Mouse (Mus musculus) G1E (cell line): ENCODE measurements around the gene Olfr1491. TPM values are rescaled to one million over a fixed set of nuclear protein-coding genes. Genes with fewer than 3 reads are reported as not detected.

ENCODE experiments used
- ATAC-seq: 2 replicates; pipeline ENCODE4 v1.8.0; 2016; ENCODE audit warnings: mild to moderate bottlenecking; ENCODE audit not compliant: insufficient number of reproducible peaks, poor library complexity, low FRiP score, severe bottlenecking; ENCODE audit errors: extremely low read depth
- DNase-seq: peaks from one replicate; pipeline ENCODE4 v3.0.0; 2012; ENCODE audit warnings: low spot score
- H3K27me3 ChIP-seq: 2 replicates; pipeline ENCODE4 v1.6.1; 2012; ENCODE audit warnings: mild to moderate bottlenecking, low read length, inconsistent platforms; ENCODE audit not compliant: insufficient read depth
- H3K36me3 ChIP-seq: replicated peaks from 2 replicates; pipeline ENCODE3; 2012; ENCODE audit warnings: mild to moderate bottlenecking, inconsistent platforms
- H3K4me1 ChIP-seq: 2 replicates; pipeline ENCODE4 v1.6.1; 2012; ENCODE audit warnings: low read depth, low read length, inconsistent platforms, mixed read lengths; ENCODE audit not compliant: insufficient read depth
- H3K4me3 ChIP-seq: 2 replicates; pipeline ENCODE4 v1.5.1; 2012; ENCODE audit warnings: low read depth, mild to moderate bottlenecking, inconsistent platforms, low read length, moderate library complexity, mixed read lengths
- H3K9me3 ChIP-seq: replicated peaks from 2 replicates; pipeline ENCODE4 v1.6.1; 2012; ENCODE audit warnings: inconsistent platforms
- CTCF ChIP-seq: IDR thresholded peaks from 2 replicates; pipeline ENCODE4 v1.5.1; 2012; ENCODE audit warnings: low read depth, low read length, inconsistent platforms, mixed read lengths
- GATA1 ChIP-seq: IDR thresholded peaks from 2 replicates; pipeline ENCODE4 v1.6.1; 2012; ENCODE audit warnings: borderline replicate concordance, low read length, inconsistent platforms, mixed read lengths
- GATA2 ChIP-seq: IDR thresholded peaks from 2 replicates; pipeline ENCODE4 v1.6.1; 2012; ENCODE audit warnings: low read depth, low read length, inconsistent platforms, borderline replicate concordance
- POLR2AphosphoS5 ChIP-seq: IDR thresholded peaks from 2 replicates; pipeline ENCODE4 v1.6.1; 2012; ENCODE audit warnings: low read depth, low read length, inconsistent platforms; ENCODE audit not compliant: insufficient replicate concordance
- TAL1 ChIP-seq: conservative IDR thresholded peaks from 2 replicates; pipeline ENCODE4 v1.6.1; 2012; ENCODE audit warnings: low read depth, low read length, inconsistent platforms, mixed read lengths
- polyA plus RNA-seq: library from polyadenylated mRNA; stranded (reverse); fragments of >175 nt; gene quantifications from 2 replicates; pipeline ENCODE4 v1.2.3, GENCODE M21; 2012
- total RNA-seq, 2 experiments: library from RNA; stranded (forward) in 1 of 2; stranded (reverse) in 1 of 2; fragments of 200-1000 nt in 1 of 2; fragments of >200 nt in 1 of 2; fragmentation: Nextera tagmentation in 1 of 2; gene quantifications; 2 replicates each; pipeline ENCODE4 v1.2.3; 2014 to 2017

The Olfr1491 gene
- not detected in 2 replicates for total RNA-seq (2014; fragmentation: Nextera tagmentation)
- 0.11 and 0.12 TPM in 2 replicates for total RNA-seq (2017)
- polyA plus RNA-seq = not detected in 2 replicates

DNA sequence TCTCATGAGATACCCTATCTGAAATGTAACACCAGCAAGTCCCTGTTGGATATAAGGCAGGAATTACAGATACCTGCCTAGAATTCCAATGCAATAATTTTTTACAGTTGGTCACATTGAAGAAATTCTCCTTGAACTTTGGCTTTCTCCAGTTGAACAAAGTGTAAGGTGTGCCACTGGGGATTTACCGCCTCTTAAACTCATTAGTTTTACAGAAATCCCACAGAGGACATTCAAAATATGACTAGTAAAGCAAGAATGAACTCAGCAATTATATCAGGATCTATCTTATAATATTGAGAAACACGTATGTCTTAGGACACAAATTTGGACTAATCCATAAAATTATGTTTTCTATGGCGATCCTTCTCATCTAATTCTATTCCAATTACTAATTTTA lies at the start of gene Olfr1491:
TSS of gene Olfr1491 (plus strand) at position 301 of the 400 bp plus-strand sequence.
- ATAC-seq (no peak), DNase-seq (no peak)
- no peaks in the 10 kb centered on the region for H3K9me3 ChIP-seq
- no peaks in the 10 kb centered on the region for H3K36me3 ChIP-seq
- no peaks in the 10 kb centered on the region for H3K4me1 ChIP-seq
- H3K4me3 ChIP-seq = no peak within 1 kb of the TSS
- TF ChIP-seq GATA2 (no peak), POLR2AphosphoS5 (no peak)
- no peaks in the 10 kb centered on the region for H3K27me3 ChIP-seq

DNA sequence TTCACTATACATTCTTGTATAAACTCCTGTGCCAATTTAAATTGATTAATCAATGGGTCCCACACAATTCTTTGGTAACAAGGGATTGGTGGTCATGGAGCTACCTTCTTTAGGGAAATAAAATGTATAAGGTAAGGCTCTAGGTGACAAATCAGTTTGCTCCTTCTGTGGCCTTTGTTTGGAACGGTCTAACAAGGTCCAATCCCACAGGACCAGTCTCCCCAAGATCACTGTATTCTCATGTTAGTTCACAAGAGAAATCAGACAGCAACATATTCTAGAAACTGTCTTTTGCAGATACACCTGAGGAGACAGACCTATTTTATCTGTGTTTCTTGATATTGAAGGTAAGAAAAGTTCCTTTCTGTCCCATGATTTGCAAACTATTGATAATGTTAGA lies 46.3 kb upstream of the Olfr1491 start, which contains the start of gene Olfr1490:
TSS of gene Olfr1490 (plus strand) at position 301 of the 400 bp plus-strand sequence.
- H3K4me1 ChIP-seq = no peaks in the 10 kb centered on the region
- H3K4me3 ChIP-seq = no peak within 1 kb of the TSS
- H3K9me3 ChIP-seq = no peaks in the 10 kb centered on the region
- no peaks in the 10 kb centered on the region for H3K27me3 ChIP-seq
- no peak for DNase-seq
- H3K36me3 ChIP-seq = no peaks in the 10 kb centered on the region
- ATAC-seq = no peak
- TF ChIP-seq GATA1 (no peak), POLR2AphosphoS5 (no peak), GATA2 (no peak), CTCF (no peak), TAL1 (no peak)

DNA sequence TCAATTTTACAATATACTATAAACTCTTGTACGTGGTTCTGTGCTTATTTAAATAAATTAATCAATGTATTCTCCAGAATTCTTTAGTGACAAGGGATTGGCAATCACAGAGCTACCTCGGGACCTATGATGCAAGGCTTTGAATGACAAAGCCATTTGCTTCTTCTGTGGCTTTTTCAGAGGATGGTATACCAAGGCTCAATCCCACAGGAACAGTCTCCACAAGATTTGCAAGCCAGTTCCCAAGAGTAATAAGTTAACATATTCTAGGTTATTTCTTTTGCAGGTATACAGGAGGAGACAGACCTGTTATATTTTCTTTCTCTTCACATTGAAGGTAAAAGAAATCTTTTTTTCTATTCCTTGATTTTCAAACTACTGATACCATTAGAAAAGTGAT lies 25.9 kb downstream of the Olfr1491 start, which contains the start of gene Olfr1493-ps1:
TSS of gene Olfr1493-ps1 (plus strand) at position 301 of the 400 bp plus-strand sequence.
- DNase-seq (no peak), ATAC-seq (no peak)
- no peaks in the 10 kb centered on the region for H3K27me3 ChIP-seq
- no peaks in the 10 kb centered on the region for H3K4me1 ChIP-seq
- TF ChIP-seq CTCF = no peak
- TF ChIP-seq GATA2 = no peak
- TF ChIP-seq GATA1 = no peak
- no peak for TF ChIP-seq POLR2AphosphoS5
- H3K4me3 ChIP-seq = no peak within 1 kb of the TSS
- no peaks in the 10 kb centered on the region for H3K36me3 ChIP-seq
- H3K9me3 ChIP-seq = no peaks in the 10 kb centered on the region

DNA sequence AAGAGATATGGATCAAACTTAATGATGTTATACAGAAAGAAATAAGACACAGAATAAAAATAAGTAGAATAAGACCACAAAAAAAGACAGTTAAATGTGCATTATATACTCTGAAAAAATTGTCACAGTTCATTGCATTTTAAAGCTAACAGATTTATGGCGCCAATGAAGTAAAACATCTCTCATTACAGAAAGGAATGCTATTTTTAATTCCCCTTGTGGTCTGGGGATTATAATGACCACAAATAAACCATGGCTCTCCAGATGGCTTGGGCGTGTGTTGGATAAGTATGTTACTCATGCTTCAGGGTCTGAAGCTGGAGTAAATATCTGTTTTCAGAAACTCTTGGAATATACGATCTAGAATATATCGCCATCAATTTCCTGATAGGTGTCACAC lies 42.4 kb downstream of the Olfr1491 start, which contains the start of gene Olfr1494:
TSS of gene Olfr1494 (plus strand) at position 301 of the 400 bp plus-strand sequence.
- ATAC-seq = no peak
- Histone ChIP-seq H3K36me3 (no peaks in the 10 kb centered on the region), H3K9me3 (no peaks in the 10 kb centered on the region), H3K4me1 (no peaks in the 10 kb centered on the region), H3K4me3 (no peak within 1 kb of the TSS), H3K27me3 (no peaks in the 10 kb centered on the region)
- TF ChIP-seq CTCF = no peak
- TF ChIP-seq TAL1 = no peak
- no peak for TF ChIP-seq GATA1
- no peak for TF ChIP-seq GATA2
- no peak for TF ChIP-seq POLR2AphosphoS5
- DNase-seq = no peak

DNA sequence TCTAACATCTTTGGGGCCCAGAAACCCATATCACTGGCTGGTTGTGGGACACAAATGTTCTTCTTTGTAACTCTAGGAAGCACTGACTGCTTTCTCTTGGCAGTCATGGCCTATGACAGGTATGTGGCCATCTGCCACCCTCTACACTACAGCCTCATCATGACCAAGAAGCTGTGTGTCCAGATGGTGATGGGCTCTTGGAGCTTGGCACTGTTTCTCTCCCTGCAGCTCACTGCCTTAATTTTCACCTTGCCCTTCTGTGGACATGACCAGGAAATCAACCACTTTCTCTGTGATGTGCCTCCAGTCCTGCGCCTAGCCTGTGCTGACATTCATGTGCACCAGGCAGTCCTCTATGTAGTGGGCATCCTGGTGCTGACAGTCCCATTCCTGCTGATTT lies 52.3 kb downstream of the Olfr1491 start:
- Histone ChIP-seq H3K4me1 (no peaks in the 10 kb centered on the region), H3K4me3 (no peak overlapping the region), H3K9me3 (no peaks in the 10 kb centered on the region), H3K27me3 (no peaks in the 10 kb centered on the region), H3K36me3 (no peaks in the 10 kb centered on the region)
- TF ChIP-seq TAL1 (no peak), CTCF (no peak), GATA1 (no peak), POLR2AphosphoS5 (no peak), GATA2 (no peak)
- DNase-seq (no peak), ATAC-seq (no peak)

Other genes starting within 250 kb of the Olfr1491 start
- not detected in 2 replicates for gene Olfr1472, start 241.2 kb upstream of the Olfr1491 start, total RNA-seq (2014; fragmentation: Nextera tagmentation)
- not detected in 2 replicates for gene Olfr1472, start 241.2 kb upstream of the Olfr1491 start, total RNA-seq (2017)
- not detected in 2 replicates for gene Olfr1472, start 241.2 kb upstream of the Olfr1491 start, polyA plus RNA-seq
- not detected in 2 replicates for gene Olfr1474, start 227.7 kb upstream of the Olfr1491 start, total RNA-seq (2014; fragmentation: Nextera tagmentation)
- 1.1 TPM in 1 of 2 replicates, not detected in the other for gene Olfr1474, start 227.7 kb upstream of the Olfr1491 start, total RNA-seq (2017)
- not detected in 2 replicates for gene Olfr1474, start 227.7 kb upstream of the Olfr1491 start, polyA plus RNA-seq
- gene Olfr1475, start 217.1 kb upstream of the Olfr1491 start, total RNA-seq (2014; fragmentation: Nextera tagmentation) = not detected in 2 replicates
- 0.12 and 0.22 TPM in 2 replicates for gene Olfr1475, start 217.1 kb upstream of the Olfr1491 start, total RNA-seq (2017)
- not detected in 2 replicates for gene Olfr1475, start 217.1 kb upstream of the Olfr1491 start, polyA plus RNA-seq
- gene Olfr1477, start 196.7 kb upstream of the Olfr1491 start, total RNA-seq (2014; fragmentation: Nextera tagmentation) = not detected in 2 replicates
- 0.12 TPM in 1 of 2 replicates, not detected in the other for gene Olfr1477, start 196.7 kb upstream of the Olfr1491 start, total RNA-seq (2017)
- gene Olfr1477, start 196.7 kb upstream of the Olfr1491 start, polyA plus RNA-seq = not detected in 2 replicates
- gene Olfr1480, start 169.4 kb upstream of the Olfr1491 start, total RNA-seq (2014; fragmentation: Nextera tagmentation) = not detected in 2 replicates
- 0.23 TPM in 1 of 2 replicates, not detected in the other for gene Olfr1480, start 169.4 kb upstream of the Olfr1491 start, total RNA-seq (2017)
- not detected in 2 replicates for gene Olfr1480, start 169.4 kb upstream of the Olfr1491 start, polyA plus RNA-seq
- gene Olfr1484, start 113.8 kb upstream of the Olfr1491 start, total RNA-seq (2014; fragmentation: Nextera tagmentation) = not detected in 2 replicates
- gene Olfr1484, start 113.8 kb upstream of the Olfr1491 start, total RNA-seq (2017) = 0.06 and 0.76 TPM in 2 replicates
- gene Olfr1484, start 113.8 kb upstream of the Olfr1491 start, polyA plus RNA-seq = not detected in 2 replicates
- gene Olfr1487, start 79.9 kb upstream of the Olfr1491 start, total RNA-seq (2014; fragmentation: Nextera tagmentation) = not detected in 2 replicates
- gene Olfr1487, start 79.9 kb upstream of the Olfr1491 start, total RNA-seq (2017) = 0.05 and 0.12 TPM in 2 replicates
- gene Olfr1487, start 79.9 kb upstream of the Olfr1491 start, polyA plus RNA-seq = not detected in 2 replicates
- gene Olfr1489, start 65.6 kb upstream of the Olfr1491 start, total RNA-seq (2014; fragmentation: Nextera tagmentation) = not detected in 2 replicates
- gene Olfr1489, start 65.6 kb upstream of the Olfr1491 start, total RNA-seq (2017) = 0.12 and 0.44 TPM in 2 replicates
- gene Olfr1489, start 65.6 kb upstream of the Olfr1491 start, polyA plus RNA-seq = not detected in 2 replicates
- not detected in 2 replicates for gene Olfr1490, start 46.2 kb upstream of the Olfr1491 start, total RNA-seq (2014; fragmentation: Nextera tagmentation)
- gene Olfr1490, start 46.2 kb upstream of the Olfr1491 start, total RNA-seq (2017) = 0.06 TPM in 1 of 2 replicates, not detected in the other
- not detected in 2 replicates for gene Olfr1490, start 46.2 kb upstream of the Olfr1491 start, polyA plus RNA-seq
- not detected in 2 replicates for gene Olfr1493-ps1, start 26.0 kb downstream of the Olfr1491 start, total RNA-seq (2014; fragmentation: Nextera tagmentation)
- 0.11 TPM in 1 of 2 replicates, not detected in the other for gene Olfr1493-ps1, start 26.0 kb downstream of the Olfr1491 start, total RNA-seq (2017)
- not detected in 2 replicates for gene Olfr1493-ps1, start 26.0 kb downstream of the Olfr1491 start, polyA plus RNA-seq
- not detected in 2 replicates for gene Olfr1494, start 42.5 kb downstream of the Olfr1491 start, total RNA-seq (2014; fragmentation: Nextera tagmentation)
- gene Olfr1494, start 42.5 kb downstream of the Olfr1491 start, total RNA-seq (2017) = 0.05 and 0.12 TPM in 2 replicates
- not detected in 2 replicates for gene Olfr1494, start 42.5 kb downstream of the Olfr1491 start, polyA plus RNA-seq
- gene Olfr1495, start 67.3 kb downstream of the Olfr1491 start, total RNA-seq (2014; fragmentation: Nextera tagmentation) = not detected in 2 replicates
- gene Olfr1495, start 67.3 kb downstream of the Olfr1491 start, total RNA-seq (2017) = not detected in 2 replicates
- gene Olfr1495, start 67.3 kb downstream of the Olfr1491 start, polyA plus RNA-seq = not detected in 2 replicates
- gene Olfr1496, start 80.6 kb downstream of the Olfr1491 start, total RNA-seq (2014; fragmentation: Nextera tagmentation) = not detected in 2 replicates
- 0.27 and 0.29 TPM in 2 replicates for gene Olfr1496, start 80.6 kb downstream of the Olfr1491 start, total RNA-seq (2017)
- not detected in 2 replicates for gene Olfr1496, start 80.6 kb downstream of the Olfr1491 start, polyA plus RNA-seq
- not detected in 2 replicates for gene Olfr1497, start 100.9 kb downstream of the Olfr1491 start, total RNA-seq (2014; fragmentation: Nextera tagmentation)
- 0.06 TPM in 1 of 2 replicates, not detected in the other for gene Olfr1497, start 100.9 kb downstream of the Olfr1491 start, total RNA-seq (2017)
- gene Olfr1497, start 100.9 kb downstream of the Olfr1491 start, polyA plus RNA-seq = not detected in 2 replicates
- gene Olfr1499, start 122.2 kb downstream of the Olfr1491 start, total RNA-seq (2014; fragmentation: Nextera tagmentation) = not detected in 2 replicates
- gene Olfr1499, start 122.2 kb downstream of the Olfr1491 start, total RNA-seq (2017) = 0.46 TPM in 1 of 2 replicates, not detected in the other
- gene Olfr1499, start 122.2 kb downstream of the Olfr1491 start, polyA plus RNA-seq = not detected in 2 replicates
- not detected in 2 replicates for gene Olfr1500, start 133.2 kb downstream of the Olfr1491 start, total RNA-seq (2014; fragmentation: Nextera tagmentation)
- not detected in 2 replicates for gene Olfr1500, start 133.2 kb downstream of the Olfr1491 start, total RNA-seq (2017)
- not detected in 2 replicates for gene Olfr1500, start 133.2 kb downstream of the Olfr1491 start, polyA plus RNA-seq
- gene Olfr1501, start 153.4 kb downstream of the Olfr1491 start, total RNA-seq (2014; fragmentation: Nextera tagmentation) = not detected in 2 replicates
- gene Olfr1501, start 153.4 kb downstream of the Olfr1491 start, total RNA-seq (2017) = 0.05 TPM in 1 of 2 replicates, not detected in the other
- not detected in 2 replicates for gene Olfr1501, start 153.4 kb downstream of the Olfr1491 start, polyA plus RNA-seq
- gene Olfr1502, start 164.5 kb downstream of the Olfr1491 start, total RNA-seq (2014; fragmentation: Nextera tagmentation) = not detected in 2 replicates
- gene Olfr1502, start 164.5 kb downstream of the Olfr1491 start, total RNA-seq (2017) = 0.38 TPM in 1 of 2 replicates, not detected in the other
- not detected in 2 replicates for gene Olfr1502, start 164.5 kb downstream of the Olfr1491 start, polyA plus RNA-seq
- not detected in 2 replicates for gene Olfr1504, start 200.7 kb downstream of the Olfr1491 start, total RNA-seq (2014; fragmentation: Nextera tagmentation)
- gene Olfr1504, start 200.7 kb downstream of the Olfr1491 start, total RNA-seq (2017) = 0.12 and 0.38 TPM in 2 replicates
- not detected in 2 replicates for gene Olfr1504, start 200.7 kb downstream of the Olfr1491 start, polyA plus RNA-seq
- gene Olfr1505, start 216.3 kb downstream of the Olfr1491 start, total RNA-seq (2014; fragmentation: Nextera tagmentation) = not detected in 2 replicates
- gene Olfr1505, start 216.3 kb downstream of the Olfr1491 start, total RNA-seq (2017) = 0.33 TPM in 1 of 2 replicates, not detected in the other
- gene Olfr1505, start 216.3 kb downstream of the Olfr1491 start, polyA plus RNA-seq = not detected in 2 replicates